Mouse (Mus musculus): ENCODE data around the gene Ppih. TPM values are rescaled to one million over a fixed set of nuclear protein-coding genes. Genes with fewer than 3 reads are reported as not detected.

Gene Ppih
- polyA plus RNA-seq, 2 experiments, result 52.2 to 76.0 TPM

DNA sequence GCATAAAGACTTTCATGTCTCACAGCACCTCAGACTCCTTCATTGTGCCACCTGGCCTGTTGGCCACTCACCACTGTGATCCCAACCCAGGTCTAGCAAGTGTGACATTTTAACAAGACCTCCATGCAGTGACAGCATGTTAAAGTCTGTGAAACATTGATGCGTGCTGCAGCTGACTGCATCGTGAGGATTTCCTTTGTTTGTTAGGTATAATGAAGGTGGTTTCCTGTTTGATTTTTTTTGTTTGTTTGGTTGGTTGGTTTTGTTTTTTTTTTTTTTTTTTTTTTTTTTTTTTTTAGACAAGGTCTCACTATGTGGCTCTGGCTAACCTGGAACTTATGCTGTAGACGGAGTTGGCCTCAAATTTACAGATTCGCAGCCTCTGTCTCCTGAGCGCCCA, 57.9 kb downstream of the Ppih start:
- H3K4me2 ChIP-seq (ENCODE audit: low read depth), result no peak overlapping the region
- H3K4me3 ChIP-seq (ENCODE audit: insufficient read depth in 1 of 2, low read depth in 2 of 2, low read length in 2 of 2), result no peak overlapping the region
- TF ChIP-seq CTCF (IDR thresholded peaks at IDR 0.05; ENCODE audit: low read depth) (no peak), EP300 (IDR thresholded peaks at IDR 0.05; ENCODE audit: low read depth) (no peak)
- WGBS (ENCODE audit: insufficient replicate concordance), result 73% methylated on average over 5 of the region's 5 CpGs
- no peak overlapping the region for H3K27ac ChIP-seq
- no peak for ATAC-seq (ENCODE audit: insufficient read depth)
- H3K36me3 ChIP-seq (replicated peaks; ENCODE audit: control insufficient read depth, insufficient read depth, low read depth), result no peaks in the 10 kb centered on the region
- no peaks in the 10 kb centered on the region for H3K9me3 ChIP-seq (ENCODE audit: control insufficient read depth, low read length)
- H3K9ac ChIP-seq (replicated peaks), result no peak overlapping the region
- no peaks in the 10 kb centered on the region for H3K27me3 ChIP-seq (ENCODE audit: control insufficient read depth, insufficient read depth, low read length)
- DNase-seq (ENCODE audit: low read depth in 3 of 3, low spot score in 3 of 3), result no peak
- no peaks in the 10 kb centered on the region for H3K4me1 ChIP-seq (replicated peaks; ENCODE audit: control insufficient read depth in 2 of 2, insufficient read depth in 2 of 2, low read length in 1 of 2)

- DNase-seq (ENCODE audit: low read depth in 3 of 3, low spot score in 3 of 3) (no peak), ATAC-seq (ENCODE audit: insufficient read depth) (no peak)
- H3K9me3 ChIP-seq (ENCODE audit: control insufficient read depth, low read length), result no peaks in the 10 kb centered on the region
- no peak overlapping the region for H3K9ac ChIP-seq (replicated peaks)
- no peaks in the 10 kb centered on the region for H3K36me3 ChIP-seq (replicated peaks; ENCODE audit: control insufficient read depth, insufficient read depth, low read depth)
- H3K4me1 ChIP-seq (replicated peaks; ENCODE audit: control insufficient read depth in 2 of 2, insufficient read depth in 2 of 2, low read length in 1 of 2), result no peaks in the 10 kb centered on the region
- no peak overlapping the region for H3K27ac ChIP-seq
- no peak overlapping the region for H3K4me3 ChIP-seq (ENCODE audit: insufficient read depth in 1 of 2, low read depth in 2 of 2, low read length in 2 of 2)
- H3K27me3 ChIP-seq (ENCODE audit: control insufficient read depth, insufficient read depth, low read length), result no peaks in the 10 kb centered on the region
- H3K4me2 ChIP-seq (ENCODE audit: low read depth), result no peak overlapping the region
- no peak for TF ChIP-seq CTCF (IDR thresholded peaks at IDR 0.05; ENCODE audit: low read depth)
- no peak for TF ChIP-seq EP300 (IDR thresholded peaks at IDR 0.05; ENCODE audit: low read depth)
- 25% methylated on average over 7 of the region's 7 CpGs for WGBS (ENCODE audit: insufficient replicate concordance)
These were observed 59.1 kb downstream of the Ppih start for GRCm38 (mm10) chr4:119261087-119261713.

GRCm38 (mm10) chr4:119259344-119260254, 60.7 kb downstream of the Ppih start:
- ATAC-seq (ENCODE audit: insufficient read depth) (peak; percentile 41; the same call in 1 of the 2 replicates), DNase-seq (ENCODE audit: low read depth in 3 of 3, low spot score in 3 of 3) (no peak)
- no peak overlapping the region for H3K9ac ChIP-seq (replicated peaks)
- H3K4me2 ChIP-seq (ENCODE audit: low read depth), result no peak overlapping the region
- H3K36me3 ChIP-seq (replicated peaks; ENCODE audit: control insufficient read depth, insufficient read depth, low read depth), result no peaks in the 10 kb centered on the region
- no peaks in the 10 kb centered on the region for H3K4me1 ChIP-seq (replicated peaks; ENCODE audit: control insufficient read depth in 2 of 2, insufficient read depth in 2 of 2, low read length in 1 of 2)
- WGBS (ENCODE audit: insufficient replicate concordance), result 62% methylated on average over 15 of the region's 15 CpGs
- no peak overlapping the region for H3K4me3 ChIP-seq (ENCODE audit: insufficient read depth in 1 of 2, low read depth in 2 of 2, low read length in 2 of 2)
- TF ChIP-seq EP300 (IDR thresholded peaks at IDR 0.05; ENCODE audit: low read depth), result no peak
- TF ChIP-seq CTCF (IDR thresholded peaks at IDR 0.05; ENCODE audit: low read depth), result no peak
- no peaks in the 10 kb centered on the region for H3K27me3 ChIP-seq (ENCODE audit: control insufficient read depth, insufficient read depth, low read length)
- no peaks in the 10 kb centered on the region for H3K9me3 ChIP-seq (ENCODE audit: control insufficient read depth, low read length)
- no peak overlapping the region for H3K27ac ChIP-seq

DNA sequence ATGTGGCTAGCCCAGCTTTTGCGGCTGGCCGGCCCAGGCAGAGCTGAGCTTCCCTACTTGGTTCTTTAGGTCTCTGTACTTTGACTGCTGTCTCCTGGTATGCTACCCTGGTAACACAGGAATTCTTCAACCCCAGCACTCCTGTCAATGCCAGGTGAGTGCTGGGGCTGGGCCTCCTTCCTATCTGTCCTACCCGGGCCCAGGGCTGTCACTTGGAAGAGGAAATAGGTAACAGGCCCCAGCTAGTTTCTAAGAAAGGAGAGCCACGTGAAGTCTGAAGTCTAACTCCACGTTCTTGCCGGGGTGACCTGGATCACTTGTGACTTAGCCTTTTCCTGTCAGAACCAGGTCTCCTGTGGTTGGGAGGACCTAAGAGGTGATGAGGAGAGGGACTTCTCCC, 63.3 kb downstream of the Ppih start:
- H3K36me3 ChIP-seq (replicated peaks; ENCODE audit: control insufficient read depth, insufficient read depth, low read depth), result no peaks in the 10 kb centered on the region
- no peak overlapping the region for H3K4me2 ChIP-seq (ENCODE audit: low read depth)
- ATAC-seq (ENCODE audit: insufficient read depth) (no peak), DNase-seq (ENCODE audit: low read depth in 3 of 3, low spot score in 3 of 3) (no peak)
- no peaks in the 10 kb centered on the region for H3K27me3 ChIP-seq (ENCODE audit: control insufficient read depth, insufficient read depth, low read length)
- H3K9me3 ChIP-seq (ENCODE audit: control insufficient read depth, low read length), result no peaks in the 10 kb centered on the region
- 50% methylated on average over 6 of the region's 6 CpGs for WGBS (ENCODE audit: insufficient replicate concordance)
- H3K27ac ChIP-seq, result no peak overlapping the region
- H3K4me1 ChIP-seq (replicated peaks; ENCODE audit: control insufficient read depth in 2 of 2, insufficient read depth in 2 of 2, low read length in 1 of 2), result no peaks in the 10 kb centered on the region
- TF ChIP-seq CTCF (IDR thresholded peaks at IDR 0.05; ENCODE audit: low read depth) (no peak), EP300 (IDR thresholded peaks at IDR 0.05; ENCODE audit: low read depth) (no peak)
- H3K4me3 ChIP-seq (ENCODE audit: insufficient read depth in 1 of 2, low read depth in 2 of 2, low read length in 2 of 2), result no peak overlapping the region
- no peak overlapping the region for H3K9ac ChIP-seq (replicated peaks)

DNA sequence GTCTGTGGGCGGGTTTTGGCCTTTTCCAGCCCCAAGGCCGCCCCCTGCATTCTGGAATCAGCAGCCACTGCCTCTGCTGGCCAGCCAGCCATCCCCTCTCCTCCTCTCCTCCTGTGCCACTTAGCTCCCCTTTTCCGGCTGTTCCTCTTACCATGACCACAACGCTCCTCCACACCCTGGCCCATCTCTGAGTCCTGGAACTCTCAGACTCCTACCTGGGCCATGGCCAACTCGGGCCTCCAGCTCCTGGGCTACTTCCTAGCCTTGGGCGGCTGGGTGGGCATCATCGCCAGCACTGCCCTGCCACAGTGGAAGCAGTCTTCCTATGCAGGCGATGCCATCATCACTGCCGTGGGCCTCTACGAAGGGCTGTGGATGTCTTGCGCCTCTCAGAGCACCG, 65.0 kb downstream of the Ppih start, which contains the start of gene Cldn19:
Gene Cldn19, plus strand, starts transcription at position 64 of the 400 bp plus-strand sequence.
- H3K4me2 ChIP-seq (ENCODE audit: low read depth), result no peak within 1 kb of the TSS
- H3K27me3 ChIP-seq (ENCODE audit: control insufficient read depth, insufficient read depth, low read length), result no peaks in the 10 kb centered on the region
- no peak for ATAC-seq (ENCODE audit: insufficient read depth)
- no peaks in the 10 kb centered on the region for H3K36me3 ChIP-seq (replicated peaks; ENCODE audit: control insufficient read depth, insufficient read depth, low read depth)
- WGBS (ENCODE audit: insufficient replicate concordance), result 69% methylated on average over 12 of the region's 12 CpGs
- TF ChIP-seq EP300 (IDR thresholded peaks at IDR 0.05; ENCODE audit: low read depth) (no peak), CTCF (IDR thresholded peaks at IDR 0.05; ENCODE audit: low read depth) (no peak)
- H3K9ac ChIP-seq (replicated peaks), result no peak within 1 kb of the TSS
- no peak within 1 kb of the TSS for H3K27ac ChIP-seq
- DNase-seq (ENCODE audit: low read depth in 3 of 3, low spot score in 3 of 3), result no peak
- no peaks in the 10 kb centered on the region for H3K4me1 ChIP-seq (replicated peaks; ENCODE audit: control insufficient read depth in 2 of 2, insufficient read depth in 2 of 2, low read length in 1 of 2)
- no peaks in the 10 kb centered on the region for H3K9me3 ChIP-seq (ENCODE audit: control insufficient read depth, low read length)
- H3K4me3 ChIP-seq (ENCODE audit: insufficient read depth in 1 of 2, low read depth in 2 of 2, low read length in 2 of 2), result no peak within 1 kb of the TSS

All from liver, embryonic 14.5 days (tissue).